Mouse (Mus musculus) MEL (cell line): ENCODE data around the gene Gm26741. TPM values are rescaled to one million over a fixed set of nuclear protein-coding genes. Genes with fewer than 3 reads are reported as not detected.
A peak's percentile ranks its signal among the peaks of the same experiment; 100 is the strongest.

ENCODE experiments used
- DNase-seq: peaks from one replicate; pipeline ENCODE4 v3.0.0; 2011; ENCODE audit warnings: low read depth, low spot score
- H3K27ac ChIP-seq: 2 replicates; pipeline ENCODE4 v1.5.1; 2012; ENCODE audit warnings: low read depth, mild to moderate bottlenecking, control low read depth, low read length, moderate library complexity; ENCODE audit not compliant: control insufficient read depth
- H3K27me3 ChIP-seq, 2 experiments: fragments of 150-350 bp in 1 of 2; sonication (generic) in 1 of 2; 2 replicates each; pipeline ENCODE4 v1.6.1; 2012; ENCODE audit warnings: low read length in 2 of 2, mild to moderate bottlenecking in 2 of 2, improper control_type of control experiment in 1 of 2, moderate library complexity in 1 of 2; ENCODE audit not compliant: insufficient read depth in 2 of 2, control insufficient read depth in 1 of 2
- H3K36me3 ChIP-seq, 2 experiments: 2 replicates each; pipeline ENCODE4 v1.6.1; 2012 to 2014; ENCODE audit warnings: low read length in 2 of 2, improper control_type of control experiment in 1 of 2, inconsistent platforms in 1 of 2, mild to moderate bottlenecking in 1 of 2; ENCODE audit not compliant: insufficient read depth in 2 of 2, control insufficient read depth in 1 of 2
- H3K4me1 ChIP-seq, 2 experiments: fragments of 150-350 bp in 1 of 2; sonication (generic) in 1 of 2; 2 replicates each; pipeline ENCODE4 v1.6.1; 2012; ENCODE audit warnings: low read length in 2 of 2, improper control_type of control experiment in 1 of 2, mild to moderate bottlenecking in 1 of 2; ENCODE audit not compliant: insufficient read depth in 2 of 2, control insufficient read depth in 1 of 2
- H3K4me3 ChIP-seq, 2 experiments: fragments of 150-350 bp in 1 of 2; sonication (generic) in 1 of 2; 2 replicates each; pipeline ENCODE4 v1.5.1; 2012; ENCODE audit warnings: low read depth in 2 of 2, low read length in 2 of 2, mild to moderate bottlenecking in 2 of 2, moderate library complexity in 2 of 2, control low read depth in 1 of 2, improper control_type of control experiment in 1 of 2; ENCODE audit not compliant: control insufficient read depth in 1 of 2, insufficient read depth in 1 of 2
- H3K79me2 ChIP-seq: 2 replicates; pipeline ENCODE4 v1.6.1; 2012; ENCODE audit warnings: mild to moderate bottlenecking, low read length, moderate library complexity; ENCODE audit not compliant: control insufficient read depth, poor library complexity, insufficient read depth
- H3K9ac ChIP-seq: 2 replicates; pipeline ENCODE4 v1.6.1; 2012; ENCODE audit warnings: low read depth, mild to moderate bottlenecking, control low read depth, low read length, moderate library complexity; ENCODE audit not compliant: control insufficient read depth, poor library complexity, severe bottlenecking
- H3K9me3 ChIP-seq: fragments of 150-350 bp; sonication (generic); replicated peaks from 2 replicates; pipeline ENCODE4 v1.6.1; 2012; ENCODE audit warnings: mild to moderate bottlenecking, low read length, improper control_type of control experiment, moderate library complexity; ENCODE audit not compliant: insufficient read depth
- BHLHE40 ChIP-seq: IDR thresholded peaks from 2 replicates; pipeline ENCODE4 v1.6.1; 2012; ENCODE audit warnings: low read depth, mild to moderate bottlenecking, inconsistent platforms, low read length, improper control_type of control experiment, borderline replicate concordance
- CHD1 ChIP-seq: IDR thresholded peaks from 2 replicates; pipeline ENCODE4 v1.6.1; 2012; ENCODE audit warnings: low read depth, mild to moderate bottlenecking, inconsistent platforms, low read length, improper control_type of control experiment
- CTCF ChIP-seq, 3 experiments: IDR thresholded peaks in 2 of 3; conservative IDR thresholded peaks in 1 of 3; 2 replicates each; pipeline ENCODE4 v1.5.1; 2011 to 2012; ENCODE audit warnings: low read length in 3 of 3, low read depth in 2 of 3, mild to moderate bottlenecking in 2 of 3, improper control_type of control experiment in 1 of 3, inconsistent platforms in 1 of 3, mixed read lengths in 1 of 3, moderate library complexity in 1 of 3; ENCODE audit not compliant: control insufficient read depth in 1 of 3, insufficient read depth in 1 of 3, poor library complexity in 1 of 3, severe bottlenecking in 1 of 3
- E2F4 ChIP-seq: IDR thresholded peaks from 2 replicates; pipeline ENCODE4 v1.6.1; 2011; ENCODE audit warnings: low read depth, low read length, improper control_type of control experiment, borderline replicate concordance
- ELF1 ChIP-seq: IDR thresholded peaks from 2 replicates; pipeline ENCODE4 v1.6.1; 2014; ENCODE audit warnings: low read depth, mild to moderate bottlenecking, inconsistent platforms, low read length, improper control_type of control experiment, moderate library complexity
- EP300 ChIP-seq, 2 experiments: IDR thresholded peaks; 2 replicates each; pipeline ENCODE4 v1.6.1; 2011; ENCODE audit warnings: improper control_type of control experiment in 2 of 2, low read length in 2 of 2, low read depth in 1 of 2, mild to moderate bottlenecking in 1 of 2
- ETS1 ChIP-seq: IDR thresholded peaks from 2 replicates; pipeline ENCODE4 v1.6.1; 2012; ENCODE audit warnings: low read depth, mild to moderate bottlenecking, inconsistent platforms, low read length, improper control_type of control experiment, moderate library complexity
- GATA1 ChIP-seq: IDR thresholded peaks from 2 replicates; pipeline ENCODE4 v1.6.1; 2011; ENCODE audit warnings: low read depth, low read length, improper control_type of control experiment
- HCFC1 ChIP-seq: IDR thresholded peaks from 2 replicates; pipeline ENCODE4 v1.6.1; 2012; ENCODE audit warnings: low read depth, mild to moderate bottlenecking, inconsistent platforms, low read length, improper control_type of control experiment, moderate library complexity
- KAT2A ChIP-seq: conservative IDR thresholded peaks from 2 replicates; pipeline ENCODE4 v1.6.1; 2012; ENCODE audit warnings: low read depth, low read length, improper control_type of control experiment, inconsistent platforms
- MEF2A ChIP-seq: IDR thresholded peaks from 2 replicates; pipeline ENCODE4 v1.6.1; 2014; ENCODE audit warnings: low read depth, mild to moderate bottlenecking, inconsistent platforms, low read length, improper control_type of control experiment; ENCODE audit not compliant: poor library complexity, insufficient replicate concordance, severe bottlenecking; ENCODE audit errors: extremely low read depth
- POLR2A ChIP-seq, 2 experiments: IDR thresholded peaks; 2 replicates each; pipeline ENCODE4 v1.6.1; 2011 to 2012; ENCODE audit warnings: low read length in 2 of 2, mild to moderate bottlenecking in 2 of 2, control low read depth in 1 of 2, improper control_type of control experiment in 1 of 2, low read depth in 1 of 2, moderate library complexity in 1 of 2; ENCODE audit not compliant: control insufficient read depth in 1 of 2, insufficient read depth in 1 of 2, poor library complexity in 1 of 2
- POLR2AphosphoS5 ChIP-seq: IDR thresholded peaks from 2 replicates; pipeline ENCODE4 v1.6.1; 2012; ENCODE audit warnings: low read depth, borderline replicate concordance, mild to moderate bottlenecking, inconsistent platforms, low read length, moderate library complexity, mixed read lengths
- RCOR1 ChIP-seq: IDR thresholded peaks from 2 replicates; pipeline ENCODE4 v1.6.1; 2012; ENCODE audit warnings: low read depth, mild to moderate bottlenecking, inconsistent platforms, low read length, improper control_type of control experiment
- SIN3A ChIP-seq: IDR thresholded peaks from 2 replicates; pipeline ENCODE4 v1.6.1; 2012; ENCODE audit warnings: low read length, improper control_type of control experiment, inconsistent platforms
- SMC3 ChIP-seq: IDR thresholded peaks from 2 replicates; pipeline ENCODE4 v1.6.1; 2011; ENCODE audit warnings: low read depth, low read length, improper control_type of control experiment
- TAL1 ChIP-seq: IDR thresholded peaks from 2 replicates; pipeline ENCODE4 v1.6.1; 2012; ENCODE audit warnings: mild to moderate bottlenecking, inconsistent platforms, low read length, moderate library complexity, mixed read lengths
- UBTF ChIP-seq: IDR thresholded peaks from 2 replicates; pipeline ENCODE4 v1.6.1; 2012; ENCODE audit warnings: low read depth, mild to moderate bottlenecking, inconsistent platforms, low read length, improper control_type of control experiment, moderate library complexity, borderline replicate concordance; ENCODE audit not compliant: insufficient read depth
- USF1 ChIP-seq: IDR thresholded peaks from 2 replicates; pipeline ENCODE4 v1.6.1; 2014; ENCODE audit warnings: low read depth, mild to moderate bottlenecking, inconsistent platforms, low read length, improper control_type of control experiment, moderate library complexity
- USF2 ChIP-seq, 2 experiments: IDR thresholded peaks; 2 replicates each; pipeline ENCODE4 v1.6.1; 2011 to 2012; ENCODE audit warnings: improper control_type of control experiment in 2 of 2, low read length in 2 of 2, borderline replicate concordance in 1 of 2, inconsistent platforms in 1 of 2, low read depth in 1 of 2, mild to moderate bottlenecking in 1 of 2; ENCODE audit not compliant: insufficient read depth in 1 of 2
- ZMIZ1 ChIP-seq: IDR thresholded peaks from 2 replicates; pipeline ENCODE4 v1.6.1; 2012; ENCODE audit warnings: low read depth, mild to moderate bottlenecking, inconsistent platforms, low read length, improper control_type of control experiment, moderate library complexity
- ZNF384 ChIP-seq: IDR thresholded peaks from 2 replicates; pipeline ENCODE4 v1.6.1; 2012; ENCODE audit warnings: low read depth, mild to moderate bottlenecking, inconsistent platforms, low read length, improper control_type of control experiment
- polyA plus RNA-seq, 2 experiments: library from polyadenylated mRNA; stranded (reverse) in 1 of 2; unstranded in 1 of 2; fragments of >175 nt in 1 of 2; fragments of >200 nt in 1 of 2; gene quantifications; 2 replicates each; pipeline versions ENCODE4 v1.2.1 to v1.2.4; 2012; ENCODE audit warnings: low replicate concordance in 2 of 2, low read depth in 1 of 2; ENCODE audit not compliant: insufficient read length in 2 of 2, insufficient read depth in 1 of 2, missing spikeins in 1 of 2
- total RNA-seq: library from RNA; depleted of rRNA; stranded (reverse); fragments of 300-350 nt; gene quantifications from 2 replicates; pipeline ENCODE4 v1.2.3, GENCODE M21; 2012

The Gm26741 gene
- total and polyA plus RNA-seq, 3 experiments: not detected

- Histone ChIP-seq H3K36me3 (peaks cover 0 to 21% of the 10 kb centered on the region in 2 experiments; a peak in 2 of 4 replicates), H3K27ac (no peak overlapping the region), H3K4me3 (no peak overlapping the region), H3K9me3 (no peaks in the 10 kb centered on the region), H3K79me2 (no peaks in the 10 kb centered on the region), H3K4me1 (peaks cover 7 to 18% of the 10 kb centered on the region in 2 experiments), H3K9ac (no peak overlapping the region), H3K27me3 (no peaks in the 10 kb centered on the region)
- no peak for TF ChIP-seq CTCF (IDR thresholded peaks at IDR 0.05 in 2 of 3, conservative IDR thresholded peaks at IDR 0.05 in 1 of 3; ENCODE audit: control insufficient read depth in 1 of 3, insufficient read depth in 1 of 3, low read depth in 2 of 3, low read length in 3 of 3, poor library complexity in 1 of 3, severe bottlenecking in 1 of 3)
- TF ChIP-seq RCOR1: peak; percentile 85
- no peak for TF ChIP-seq SMC3
- peak; percentile 44; the same call in 1 of the 2 replicates for TF ChIP-seq ETS1
- TF ChIP-seq SIN3A: 0 out of 2 replicates have a peak, but pooled peaks have one; percentile 27
- TF ChIP-seq EP300 (IDR thresholded peaks at IDR 0.05; ENCODE audit: low read depth in 1 of 2, low read length in 2 of 2): peak; percentile 64 to 74
- TF ChIP-seq GATA1: peak; percentile 62
- TF ChIP-seq MEF2A: peak; percentile 56; the same call in 1 of the 2 replicates
- no peak for TF ChIP-seq USF2 (IDR thresholded peaks at IDR 0.05; ENCODE audit: borderline replicate concordance in 1 of 2, insufficient read depth in 1 of 2, low read depth in 1 of 2, low read length in 2 of 2)
- TF ChIP-seq BHLHE40: 0 out of 2 replicates have a peak, but pooled peaks have one; percentile 20
- DNase-seq: no peak
Observed at GRCm38 (mm10) chr10:52391208-52391607, 32.6 kb downstream of the Gm26741 start.

GRCm38 (mm10) chr10:52396647-52397046 is 38.1 kb downstream of the Gm26741 start:
- TF ChIP-seq POLR2AphosphoS5: no peak
- no peak for TF ChIP-seq SIN3A
- TF ChIP-seq ZNF384: no peak
- TF ChIP-seq ELF1: no peak
- no peak for TF ChIP-seq BHLHE40
- no peak for TF ChIP-seq USF1
- TF ChIP-seq KAT2A: no peak
- no peak for TF ChIP-seq GATA1
- no peak for TF ChIP-seq E2F4
- TF ChIP-seq HCFC1: no peak
- no peak for TF ChIP-seq SMC3
- TF ChIP-seq CHD1: no peak
- TF ChIP-seq TAL1: no peak
- no peak for TF ChIP-seq ZMIZ1
- TF ChIP-seq POLR2A (IDR thresholded peaks at IDR 0.05; ENCODE audit: control insufficient read depth in 1 of 2, insufficient read depth in 1 of 2, low read depth in 1 of 2, low read length in 2 of 2, poor library complexity in 1 of 2): no peak
- TF ChIP-seq UBTF: no peak
- H3K79me2 ChIP-seq: no peaks in the 10 kb centered on the region
- H3K36me3 ChIP-seq: peaks cover 0 to 15% of the 10 kb centered on the region in 2 experiments; a peak in 2 of 4 replicates
- H3K4me1 ChIP-seq: peaks cover under 1 to 4% of the 10 kb centered on the region in 2 experiments
- H3K27me3 ChIP-seq: no peaks in the 10 kb centered on the region
- no peaks in the 10 kb centered on the region for H3K9me3 ChIP-seq
- no peak overlapping the region for H3K9ac ChIP-seq
- no peak for DNase-seq
- H3K27ac ChIP-seq: no peak overlapping the region
- H3K4me3 ChIP-seq: no peak overlapping the region
